Mouse (Mus musculus) hindbrain, embryonic 16.5 days (tissue): ENCODE data around the gene Fxn. TPM values are rescaled to one million over a fixed set of nuclear protein-coding genes. Genes with fewer than 3 reads are reported as not detected.
"Not testable (repeated sequence)": the region's sequence is repeated elsewhere in the genome, so short reads cannot be mapped to it uniquely, and the experiment has no call there.

ENCODE experiments used
- ATAC-seq: fragments of 200-750 bp; cut with Nextera tagmentation; 2 replicates; pipeline ENCODE4 v1.8.0; 2017; ENCODE audit warnings: moderate TSS enrichment, moderate library complexity
- H3K27ac ChIP-seq: fragments of 300-500 bp; sonication (generic); 2 replicates; pipeline ENCODE4 v1.5.1; 2014; ENCODE audit warnings: low read depth, mild to moderate bottlenecking, control low read depth, low read length, moderate library complexity
- H3K27me3 ChIP-seq: fragments of 300-500 bp; sonication (generic); replicated peaks from 2 replicates; pipeline ENCODE4 v1.6.1; 2014; ENCODE audit warnings: low read length; ENCODE audit not compliant: control insufficient read depth, insufficient read depth
- H3K36me3 ChIP-seq: fragments of 300-500 bp; sonication (generic); 2 replicates; pipeline ENCODE4 v1.6.1; 2014; ENCODE audit warnings: mild to moderate bottlenecking, low read length, moderate library complexity, mixed read lengths; ENCODE audit not compliant: control insufficient read depth, insufficient read depth
- H3K4me1 ChIP-seq: fragments of 300-500 bp; sonication (generic); 2 replicates; pipeline ENCODE4 v1.6.1; 2014; ENCODE audit warnings: low read depth, low read length; ENCODE audit not compliant: control insufficient read depth, insufficient read depth
- H3K4me2 ChIP-seq: fragments of 300-500 bp; sonication (generic); 2 replicates; pipeline ENCODE4 v1.6.1; 2014; ENCODE audit warnings: mild to moderate bottlenecking, low read length, control low read depth, moderate library complexity
- H3K4me3 ChIP-seq: fragments of 300-500 bp; sonication (generic); 2 replicates; pipeline ENCODE4 v1.5.1; 2014; ENCODE audit warnings: mild to moderate bottlenecking, low read length, control low read depth, moderate library complexity
- H3K9ac ChIP-seq: fragments of 300-500 bp; sonication (generic); 2 replicates; pipeline ENCODE4 v1.6.1; 2014; ENCODE audit warnings: low read depth, mild to moderate bottlenecking, control low read depth, low read length, moderate library complexity
- H3K9me3 ChIP-seq: fragments of 300-500 bp; sonication (generic); 2 replicates; pipeline ENCODE4 v1.6.1; 2014; ENCODE audit warnings: mild to moderate bottlenecking, low read length, moderate library complexity; ENCODE audit not compliant: control insufficient read depth
- WGBS: fragments of 180-500 bp; shearing (Covaris S2); extraction: QIAGEN DNeasy Blood & Tissue Kit; methylation state at CpG from one replicate; pipeline ENCODE4 v1.1.7; 2014; 5-methylcytosine and 5-hydroxymethylcytosine counted together
- polyA plus RNA-seq: library from polyadenylated mRNA; unstranded; fragments of >200 nt; fragmentation: Nextera tagmentation; extraction: Ambion mirVana; gene quantifications from 2 replicates; pipeline ENCODE4 v1.2.1, GENCODE M21; 2015

Fxn gene
- polyA plus RNA-seq, 1 experiment from 2014 or later: 41.4 TPM

DNA sequence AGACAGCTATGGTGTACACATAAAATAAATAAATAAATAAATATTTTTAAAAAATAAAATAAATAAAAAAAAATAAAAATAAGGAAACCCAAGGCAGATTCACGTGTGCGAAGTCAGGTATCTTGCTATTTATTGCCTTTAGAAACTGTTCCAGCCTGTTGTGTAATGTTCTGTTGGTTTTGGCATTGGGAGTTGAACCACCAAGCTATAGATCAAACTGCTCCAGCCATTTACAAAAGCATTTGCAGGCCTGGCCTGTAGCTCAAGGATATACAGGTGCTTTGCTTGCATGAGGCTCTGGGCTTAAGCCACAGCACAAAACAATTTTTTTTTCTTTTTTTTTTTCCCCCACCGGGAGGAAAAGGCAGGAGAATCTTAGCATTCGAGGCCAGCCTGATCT is 42.4 kb downstream of the Fxn start:
- Histone ChIP-seq H3K9ac (no peak overlapping the region), H3K4me2 (no peak overlapping the region), H3K4me3 (no peak overlapping the region), H3K9me3 (no peaks in the 10 kb centered on the region), H3K36me3 (no peaks in the 10 kb centered on the region), H3K27ac (no peak overlapping the region), H3K27me3 (no peaks in the 10 kb centered on the region), H3K4me1 (no peaks in the 10 kb centered on the region; the same call in 1 of the 2 replicates)
- no peak for ATAC-seq
- WGBS: 86% methylated on average over 4 of the region's 4 CpGs

DNA sequence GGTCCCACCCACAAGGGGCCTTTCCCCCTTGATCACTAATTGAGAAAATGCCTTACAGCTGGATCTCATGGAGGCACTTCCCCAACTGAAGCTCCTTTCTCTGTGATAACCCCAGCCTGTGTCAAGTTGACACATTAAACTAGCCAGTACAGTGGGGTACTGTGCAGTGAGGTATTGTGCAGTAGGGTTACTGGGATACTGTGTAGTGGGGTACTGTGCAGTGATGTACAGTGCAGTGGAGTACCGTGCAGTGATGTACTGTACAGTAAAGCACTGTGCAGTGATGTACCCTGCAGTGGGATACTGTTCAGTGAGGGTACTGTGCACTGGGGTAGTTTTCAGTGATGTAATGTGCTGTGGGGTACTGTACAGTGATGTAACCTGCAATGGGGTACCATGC is 48.0 kb downstream of the Fxn start:
- not testable (repeated sequence) for ATAC-seq, H3K4me1 ChIP-seq

DNA sequence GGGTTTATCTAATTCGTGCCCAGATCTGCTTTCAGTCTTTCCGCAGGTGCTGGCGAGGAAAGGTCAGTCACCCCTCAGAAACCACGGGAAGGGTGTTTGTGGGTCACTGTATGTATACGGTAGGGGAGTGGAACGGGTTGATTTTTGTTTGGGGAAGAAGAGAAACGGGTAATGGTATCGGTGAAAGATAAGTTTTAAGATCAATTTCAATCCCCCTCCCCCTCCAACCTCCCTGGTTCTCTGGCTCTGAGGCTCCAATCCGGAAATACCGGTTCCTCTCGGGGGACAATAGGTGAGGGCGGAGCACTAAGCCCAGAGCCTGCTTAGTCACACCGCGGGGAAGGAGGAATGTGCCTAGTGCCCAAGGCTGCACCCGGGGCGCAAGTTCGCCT is 55.1 kb downstream of the Fxn start:
- Histone ChIP-seq H3K9ac (peak overlapping the region; percentile 55; the same call in 1 of the 2 replicates), H3K9me3 (peaks cover 2% of the 10 kb centered on the region; the same call in 1 of the 2 replicates), H3K4me2 (peak overlapping the region; percentile 96), H3K4me1 (peaks cover 9% of the 10 kb centered on the region; the same call in 1 of the 2 replicates), H3K36me3 (no peaks in the 10 kb centered on the region), H3K4me3 (peak overlapping the region; percentile 55), H3K27me3 (peaks cover 25% of the 10 kb centered on the region), H3K27ac (no peak overlapping the region)
- 3% methylated on average over 17 of the region's 17 CpGs for WGBS
- no peak for ATAC-seq

More for the DNA sequence above, 48.0 kb downstream of the Fxn start:
- not testable (repeated sequence) for H3K9ac ChIP-seq, H3K4me2 ChIP-seq, H3K9me3 ChIP-seq, H3K27ac ChIP-seq, H3K36me3 ChIP-seq, H3K27me3 ChIP-seq, H3K4me3 ChIP-seq
- 92% methylated on average over 1 of the region's 1 CpGs for WGBS

DNA sequence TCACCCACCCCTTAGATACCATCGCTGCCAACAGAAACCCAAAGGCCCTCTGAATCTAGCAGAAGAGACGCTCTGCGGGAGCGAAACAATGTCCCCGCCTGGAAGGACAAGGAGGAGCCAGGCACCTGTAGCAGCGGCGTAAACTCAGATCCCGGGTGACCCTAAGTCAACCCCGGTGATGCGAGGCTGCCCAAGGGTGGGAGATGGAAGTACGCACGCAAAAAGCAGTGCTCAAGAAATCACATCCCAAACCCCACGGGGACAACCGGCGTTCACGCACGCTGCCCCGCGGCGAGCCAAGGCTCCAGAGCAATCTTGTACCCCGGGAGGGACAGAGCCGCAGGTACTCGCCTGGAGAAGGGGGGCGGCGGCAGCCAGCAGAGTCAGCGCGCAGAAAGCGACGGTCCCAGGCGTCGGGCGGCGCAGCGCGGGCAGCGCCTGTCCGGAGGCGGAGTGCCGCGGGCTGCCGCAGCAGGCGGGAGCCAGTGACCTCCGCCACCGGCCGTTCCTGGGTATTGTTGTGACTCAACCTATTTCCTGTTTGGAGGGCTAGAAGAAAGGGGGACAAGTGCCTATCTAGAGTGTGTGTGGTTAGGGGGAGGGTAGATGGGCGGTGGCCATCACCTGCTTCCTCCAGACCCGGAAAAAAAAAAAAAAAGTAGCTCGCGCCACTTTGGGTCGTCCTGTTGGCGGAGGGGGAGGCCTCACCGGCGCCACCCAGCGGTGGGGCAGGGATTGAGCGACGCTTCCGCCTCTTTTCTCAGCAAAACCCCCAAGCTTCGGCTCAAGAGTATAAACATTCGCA is 55.7 kb downstream of the Fxn start, which contains the start of gene Tjp2:
Gene Tjp2 (minus strand): TSS at position 531 of the 805 bp plus-strand sequence.
- Histone ChIP-seq H3K27me3 (peaks cover 25% of the 10 kb centered on the region), H3K36me3 (no peaks in the 10 kb centered on the region), H3K4me3 (peak within 1 kb of the TSS; percentile 55), H3K9ac (peak within 1 kb of the TSS; percentile 55), H3K27ac (no peak within 1 kb of the TSS), H3K4me1 (peaks cover 9% of the 10 kb centered on the region; the same call in 1 of the 2 replicates), H3K9me3 (peaks cover 2% of the 10 kb centered on the region; the same call in 1 of the 2 replicates), H3K4me2 (peak within 1 kb of the TSS; percentile 96)
- under 1% methylated on average over 56 of the region's 59 CpGs for WGBS
- ATAC-seq: peak; percentile 61; the same call in 1 of the 2 replicates

GRCm38 (mm10) chr19:24223851-24224251 is 56.6 kb downstream of the Fxn start:
- WGBS: 19% methylated on average over 11 of the region's 11 CpGs

DNA sequence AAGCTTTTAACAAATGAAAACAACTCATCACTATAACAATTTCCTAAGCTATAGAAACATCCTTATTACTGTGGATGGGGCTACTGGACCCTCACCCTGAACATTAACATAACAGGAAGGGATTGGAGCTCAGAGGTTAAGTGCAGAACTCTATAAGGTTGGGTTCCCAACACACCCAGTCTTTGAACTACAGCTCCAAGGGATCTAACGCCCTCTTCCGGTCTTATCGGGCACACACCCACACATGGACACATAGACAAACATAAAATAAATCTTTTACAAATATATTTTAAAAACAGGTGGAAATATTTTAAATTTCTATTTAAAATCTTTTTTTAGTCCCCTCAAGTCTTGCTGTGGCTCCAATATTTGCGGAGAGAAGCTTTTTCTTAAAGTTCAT is 59.0 kb downstream of the Fxn start:
- no peak for ATAC-seq
- H3K9me3 ChIP-seq: peaks cover 2% of the 10 kb centered on the region; the same call in 1 of the 2 replicates
- no peak overlapping the region for H3K4me3 ChIP-seq
- H3K27ac ChIP-seq: no peak overlapping the region
- H3K4me1 ChIP-seq: peaks cover 9% of the 10 kb centered on the region; the same call in 1 of the 2 replicates
- no peaks in the 10 kb centered on the region for H3K36me3 ChIP-seq
- H3K27me3 ChIP-seq: peaks cover 22% of the 10 kb centered on the region
- no peak overlapping the region for H3K4me2 ChIP-seq
- no peak overlapping the region for H3K9ac ChIP-seq
- WGBS: 79% methylated on average over 4 of the region's 4 CpGs

More at GRCm38 (mm10) chr19:24223851-24224251, 56.6 kb downstream of the Fxn start:
- no peak for ATAC-seq
- H3K4me2 ChIP-seq: peak overlapping the region; percentile 96
- peak overlapping the region; percentile 55 for H3K4me3 ChIP-seq
- H3K4me1 ChIP-seq: peaks cover 9% of the 10 kb centered on the region; the same call in 1 of the 2 replicates
- H3K9ac ChIP-seq: no peak overlapping the region
- peaks cover 2% of the 10 kb centered on the region; the same call in 1 of the 2 replicates for H3K9me3 ChIP-seq
- no peaks in the 10 kb centered on the region for H3K36me3 ChIP-seq
- no peak overlapping the region for H3K27ac ChIP-seq
- H3K27me3 ChIP-seq: peaks cover 25% of the 10 kb centered on the region

GRCm38 (mm10) chr19:24220795-24221445 is 59.5 kb downstream of the Fxn start:
- WGBS: 20% methylated on average over 14 of the region's 14 CpGs
- Histone ChIP-seq H3K4me2 (no peak overlapping the region), H3K4me1 (peaks cover 9% of the 10 kb centered on the region; the same call in 1 of the 2 replicates), H3K9me3 (peaks cover 2% of the 10 kb centered on the region; the same call in 1 of the 2 replicates), H3K36me3 (no peaks in the 10 kb centered on the region), H3K27ac (no peak overlapping the region), H3K9ac (no peak overlapping the region), H3K4me3 (no peak overlapping the region), H3K27me3 (peaks cover 19% of the 10 kb centered on the region)
- ATAC-seq: no peak

- Histone ChIP-seq H3K4me2 (no peak overlapping the region), H3K4me3 (no peak overlapping the region), H3K36me3 (no peaks in the 10 kb centered on the region), H3K27ac (no peak overlapping the region), H3K9me3 (no peaks in the 10 kb centered on the region), H3K4me1 (no peaks in the 10 kb centered on the region), H3K27me3 (peaks cover 8% of the 10 kb centered on the region; the same call in 1 of the 2 replicates), H3K9ac (no peak overlapping the region)
- 74% methylated on average over 9 of the region's 9 CpGs for WGBS
- ATAC-seq: no peak
Observed at GRCm38 (mm10) chr19:24219011-24219410, 61.4 kb downstream of the Fxn start.

- WGBS: 55% methylated on average over 2 of the region's 2 CpGs
- no peak overlapping the region for H3K4me3 ChIP-seq
Observed at GRCm38 (mm10) chr19:24218291-24218690, 62.1 kb downstream of the Fxn start.

More at GRCm38 (mm10) chr19:24218291-24218690, 62.1 kb downstream of the Fxn start:
- no peak for ATAC-seq
- peaks cover 8% of the 10 kb centered on the region; the same call in 1 of the 2 replicates for H3K27me3 ChIP-seq
- H3K9me3 ChIP-seq: no peaks in the 10 kb centered on the region
- no peak overlapping the region for H3K4me2 ChIP-seq
- no peak overlapping the region for H3K9ac ChIP-seq
- H3K36me3 ChIP-seq: no peaks in the 10 kb centered on the region
- H3K27ac ChIP-seq: no peak overlapping the region
- no peaks in the 10 kb centered on the region for H3K4me1 ChIP-seq
